Mouse (Mus musculus) heart, embryonic 15.5 days (tissue): ENCODE measurements around the gene Cplx1. TPM values are rescaled to one million over a fixed set of nuclear protein-coding genes. Genes with fewer than 3 reads are reported as not detected.

Experiments used
- ATAC-seq: fragments of 200-750 bp; cut with Nextera tagmentation; replicated peaks from 2 replicates; pipeline ENCODE4 v1.8.0; 2017; ENCODE audit warnings: low read depth, moderate TSS enrichment; ENCODE audit not compliant: insufficient number of reproducible peaks, insufficient read depth, low FRiP score
- H3K27ac ChIP-seq: fragments of 300-500 bp; sonication (generic); 2 replicates; pipeline ENCODE4 v1.5.1; 2015; ENCODE audit warnings: mild to moderate bottlenecking, inconsistent platforms
- H3K27me3 ChIP-seq: fragments of 300-500 bp; sonication (generic); 2 replicates; pipeline ENCODE4 v1.6.1; 2015; ENCODE audit warnings: inconsistent platforms
- H3K36me3 ChIP-seq: fragments of 300-500 bp; sonication (generic); 2 replicates; pipeline ENCODE4 v1.6.1; 2015; ENCODE audit warnings: mild to moderate bottlenecking, inconsistent platforms
- H3K4me1 ChIP-seq: fragments of 300-500 bp; sonication (generic); replicated peaks from 2 replicates; pipeline ENCODE4 v1.6.1; 2015; ENCODE audit warnings: inconsistent platforms
- H3K4me2 ChIP-seq: fragments of 300-500 bp; sonication (generic); 2 replicates; pipeline ENCODE4 v1.6.1; 2015; ENCODE audit warnings: inconsistent platforms, mild to moderate bottlenecking, moderate library complexity
- H3K4me3 ChIP-seq: fragments of 300-500 bp; sonication (generic); 2 replicates; pipeline ENCODE4 v1.5.1; 2015; ENCODE audit warnings: mild to moderate bottlenecking, inconsistent platforms
- H3K9ac ChIP-seq: fragments of 300-500 bp; sonication (generic); 2 replicates; pipeline ENCODE4 v1.6.1; 2015; ENCODE audit warnings: mild to moderate bottlenecking, inconsistent platforms
- H3K9me3 ChIP-seq: fragments of 300-500 bp; sonication (generic); replicated peaks from 2 replicates; pipeline ENCODE4 v1.6.1; 2016; ENCODE audit warnings: inconsistent platforms
- WGBS: fragments of 180-500 bp; shearing (Covaris S2); methylation state at CpG from one replicate; pipeline ENCODE4 v1.1.7; 2015; ENCODE audit warnings: mixed read lengths; 5-methylcytosine and 5-hydroxymethylcytosine counted together
- polyA plus RNA-seq: library from polyadenylated mRNA; unstranded; fragments of >200 nt; fragmentation: Nextera tagmentation; extraction: Ambion mirVana; gene quantifications from 2 replicates; pipeline ENCODE4 v1.2.1, GENCODE M21; 2015

The Cplx1 gene
- polyA plus RNA-seq, 1 experiment from 2014 or later: 0.66 TPM

GRCm38 (mm10) chr5:108549137-108549488, 711 bp downstream of the Cplx1 start:
- H3K4me1 ChIP-seq: peaks cover 11% of the 10 kb centered on the region
- H3K9me3 ChIP-seq: no peaks in the 10 kb centered on the region
- H3K27me3 ChIP-seq: peaks cover 38% of the 10 kb centered on the region
- peak overlapping the region; percentile 39 for H3K4me3 ChIP-seq
- no peak overlapping the region for H3K9ac ChIP-seq
- peak overlapping the region; percentile 71 for H3K4me2 ChIP-seq
- 13% methylated on average over 7 of the region's 7 CpGs for WGBS
- no peak for ATAC-seq
- no peaks in the 10 kb centered on the region for H3K36me3 ChIP-seq
- no peak overlapping the region for H3K27ac ChIP-seq

DNA sequence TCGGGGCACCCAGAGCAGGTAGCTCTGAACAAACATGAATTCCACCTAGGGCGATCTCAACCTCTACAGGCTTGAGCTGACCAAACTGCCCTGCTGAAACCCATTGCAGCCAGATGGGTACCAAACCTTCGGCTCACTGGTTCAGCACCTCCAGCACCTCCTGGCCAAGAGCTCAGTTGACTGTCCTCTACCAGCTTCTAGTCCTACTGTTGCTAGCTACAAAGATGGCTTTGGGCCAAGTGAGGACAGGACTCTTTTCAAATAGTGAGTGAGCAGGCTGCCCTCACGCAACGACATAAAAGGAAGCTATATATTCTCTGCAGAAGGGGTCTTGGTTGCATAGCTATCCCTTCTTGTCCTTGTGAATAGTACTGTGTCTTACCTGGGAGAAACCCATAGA, 2.2 kb downstream of the Cplx1 start:
- H3K4me1 ChIP-seq: peaks cover 11% of the 10 kb centered on the region
- ATAC-seq: no peak
- H3K4me2 ChIP-seq: no peak overlapping the region
- no peak overlapping the region for H3K4me3 ChIP-seq
- H3K27me3 ChIP-seq: peaks cover 38% of the 10 kb centered on the region
- H3K9ac ChIP-seq: no peak overlapping the region
- WGBS: 75% methylated on average over 5 of the region's 5 CpGs
- no peaks in the 10 kb centered on the region for H3K36me3 ChIP-seq
- no peak overlapping the region for H3K27ac ChIP-seq
- no peaks in the 10 kb centered on the region for H3K9me3 ChIP-seq

- Histone ChIP-seq H3K27ac (no peak overlapping the region), H3K36me3 (no peaks in the 10 kb centered on the region), H3K27me3 (peaks cover 10% of the 10 kb centered on the region), H3K4me2 (no peak overlapping the region), H3K4me3 (no peak overlapping the region), H3K9me3 (no peaks in the 10 kb centered on the region), H3K4me1 (no peaks in the 10 kb centered on the region), H3K9ac (no peak overlapping the region)
- ATAC-seq: no peak
- WGBS: 56% methylated on average over 7 of the region's 7 CpGs
Observed at GRCm38 (mm10) chr5:108543516-108544291, 6.1 kb downstream of the Cplx1 start.

DNA sequence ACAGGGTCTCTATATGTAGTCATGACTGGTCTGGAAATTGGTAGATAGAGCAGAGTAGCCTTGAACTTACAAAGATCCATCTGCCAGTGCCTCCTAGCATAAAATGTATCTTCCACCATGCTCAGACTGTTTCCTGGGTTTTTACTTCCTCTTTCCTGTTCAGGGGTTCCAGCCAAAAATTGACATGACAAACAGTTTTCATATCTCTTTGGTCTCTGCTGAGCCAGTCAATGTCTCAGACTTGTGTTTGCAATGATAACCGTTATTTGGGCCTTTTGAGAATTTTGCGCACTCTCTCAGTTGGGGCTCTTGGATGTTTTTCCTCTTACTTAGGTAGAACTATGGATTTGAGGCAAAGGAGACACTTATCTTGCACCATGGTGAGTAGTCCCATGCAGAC, 15.6 kb downstream of the Cplx1 start:
- Histone ChIP-seq H3K27me3 (no peaks in the 10 kb centered on the region), H3K27ac (no peak overlapping the region), H3K4me3 (no peak overlapping the region), H3K4me1 (no peaks in the 10 kb centered on the region), H3K9ac (no peak overlapping the region), H3K36me3 (no peaks in the 10 kb centered on the region), H3K9me3 (no peaks in the 10 kb centered on the region; the same call in 1 of the 2 replicates), H3K4me2 (no peak overlapping the region)
- WGBS: 87% methylated on average over 2 of the region's 2 CpGs
- no peak for ATAC-seq

DNA sequence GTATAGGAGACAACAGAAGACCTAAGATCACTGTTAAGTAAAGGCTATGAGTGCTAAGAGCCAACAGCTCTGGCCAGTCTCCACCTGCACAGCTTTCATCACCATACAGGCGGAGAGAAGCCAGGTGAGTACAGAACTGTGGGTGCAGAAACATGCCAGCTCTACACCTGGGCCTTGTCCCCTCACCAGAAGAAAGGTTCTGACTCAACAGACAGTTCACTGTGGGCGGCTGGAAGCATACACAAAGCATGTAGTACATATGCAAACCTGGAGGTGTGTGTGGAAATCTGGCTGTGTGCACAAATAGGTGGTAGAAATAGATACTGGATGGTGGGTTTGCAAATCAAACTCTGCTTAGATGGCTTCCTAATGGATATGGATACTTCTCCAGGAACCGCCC, 27.2 kb downstream of the Cplx1 start:
- H3K9me3 ChIP-seq: no peaks in the 10 kb centered on the region
- no peak for ATAC-seq
- no peak overlapping the region for H3K9ac ChIP-seq
- no peaks in the 10 kb centered on the region for H3K4me1 ChIP-seq
- no peaks in the 10 kb centered on the region for H3K27me3 ChIP-seq
- no peaks in the 10 kb centered on the region for H3K36me3 ChIP-seq
- no peak overlapping the region for H3K27ac ChIP-seq
- no peak overlapping the region for H3K4me2 ChIP-seq
- no peak overlapping the region for H3K4me3 ChIP-seq
- 79% methylated on average over 3 of the region's 3 CpGs for WGBS

DNA sequence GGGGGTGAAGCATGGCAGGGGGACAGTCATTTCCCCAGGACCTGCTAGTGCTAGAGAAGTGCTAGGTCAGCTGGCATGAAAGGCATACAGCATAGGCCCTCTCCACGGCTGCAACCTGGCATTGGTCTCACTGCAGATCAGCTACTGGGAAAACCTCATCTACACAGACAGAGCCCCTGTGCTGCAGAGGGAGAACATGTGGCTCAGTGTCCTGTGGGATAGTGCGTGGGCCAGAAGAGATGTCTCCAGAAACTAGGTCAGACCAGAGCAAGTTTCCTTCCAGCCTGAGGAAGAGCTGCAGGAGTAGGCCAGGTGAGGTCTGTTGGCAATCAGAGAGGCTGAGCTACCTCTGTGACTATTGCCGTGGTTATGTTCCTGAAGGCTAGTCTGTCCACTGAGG, 27.9 kb downstream of the Cplx1 start:
- H3K9me3 ChIP-seq: no peaks in the 10 kb centered on the region
- no peak overlapping the region for H3K4me2 ChIP-seq
- no peaks in the 10 kb centered on the region for H3K36me3 ChIP-seq
- H3K4me3 ChIP-seq: no peak overlapping the region
- H3K9ac ChIP-seq: no peak overlapping the region
- 67% methylated on average over 3 of the region's 3 CpGs for WGBS
- ATAC-seq: no peak
- no peaks in the 10 kb centered on the region for H3K27me3 ChIP-seq
- no peaks in the 10 kb centered on the region for H3K4me1 ChIP-seq
- no peak overlapping the region for H3K27ac ChIP-seq

DNA sequence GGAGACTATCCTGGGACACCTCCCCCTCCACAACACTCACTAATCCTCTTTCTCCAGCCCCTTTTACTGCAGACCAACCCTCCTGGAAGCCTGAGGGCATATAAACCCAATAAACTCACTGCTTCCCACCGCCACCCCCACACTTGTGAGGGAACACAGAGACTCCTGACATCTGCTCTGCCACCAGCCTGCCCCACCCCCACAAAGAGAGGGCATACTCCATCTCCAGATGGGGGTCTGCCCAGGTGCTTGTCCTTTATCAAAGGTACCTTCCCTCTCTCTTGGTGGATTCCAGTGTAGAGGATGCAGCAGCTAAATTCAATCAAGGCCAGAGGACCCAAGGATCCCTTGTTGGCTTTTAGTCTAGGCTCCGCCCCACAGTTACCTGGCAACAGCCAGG, 28.8 kb downstream of the Cplx1 start:
- Histone ChIP-seq H3K27me3 (no peaks in the 10 kb centered on the region), H3K36me3 (no peaks in the 10 kb centered on the region), H3K4me2 (no peak overlapping the region), H3K4me1 (no peaks in the 10 kb centered on the region), H3K27ac (no peak overlapping the region), H3K9me3 (no peaks in the 10 kb centered on the region), H3K4me3 (no peak overlapping the region), H3K9ac (no peak overlapping the region)
- ATAC-seq: no peak
- WGBS: 69% methylated on average over 2 of the region's 2 CpGs

GRCm38 (mm10) chr5:108520153-108520552, 29.7 kb downstream of the Cplx1 start:
- ATAC-seq: no peak
- H3K9me3 ChIP-seq: no peaks in the 10 kb centered on the region
- H3K36me3 ChIP-seq: no peaks in the 10 kb centered on the region
- WGBS: 68% methylated on average over 7 of the region's 7 CpGs
- H3K4me3 ChIP-seq: no peak overlapping the region
- no peaks in the 10 kb centered on the region for H3K27me3 ChIP-seq
- H3K4me2 ChIP-seq: no peak overlapping the region
- no peak overlapping the region for H3K9ac ChIP-seq
- no peak overlapping the region for H3K27ac ChIP-seq
- no peaks in the 10 kb centered on the region for H3K4me1 ChIP-seq

GRCm38 (mm10) chr5:108518951-108519350, 30.9 kb downstream of the Cplx1 start:
- Histone ChIP-seq H3K9me3 (no peaks in the 10 kb centered on the region), H3K4me2 (no peak overlapping the region), H3K9ac (no peak overlapping the region), H3K36me3 (no peaks in the 10 kb centered on the region), H3K27ac (no peak overlapping the region), H3K27me3 (no peaks in the 10 kb centered on the region), H3K4me1 (no peaks in the 10 kb centered on the region), H3K4me3 (no peak overlapping the region)
- 70% methylated on average over 5 of the region's 5 CpGs for WGBS
- no peak for ATAC-seq

- Histone ChIP-seq H3K27me3 (no peaks in the 10 kb centered on the region), H3K4me2 (no peak overlapping the region), H3K36me3 (no peaks in the 10 kb centered on the region), H3K4me1 (no peaks in the 10 kb centered on the region), H3K4me3 (no peak overlapping the region), H3K27ac (no peak overlapping the region), H3K9me3 (no peaks in the 10 kb centered on the region), H3K9ac (no peak overlapping the region)
- ATAC-seq: no peak
- 68% methylated on average over 9 of the region's 9 CpGs for WGBS
Observed at GRCm38 (mm10) chr5:108518106-108518885, 31.5 kb downstream of the Cplx1 start.

GRCm38 (mm10) chr5:108516655-108517054, 33.2 kb downstream of the Cplx1 start:
- Histone ChIP-seq H3K27me3 (no peaks in the 10 kb centered on the region), H3K4me3 (no peak overlapping the region), H3K36me3 (no peaks in the 10 kb centered on the region), H3K4me2 (no peak overlapping the region), H3K4me1 (no peaks in the 10 kb centered on the region), H3K9ac (no peak overlapping the region), H3K27ac (no peak overlapping the region), H3K9me3 (no peaks in the 10 kb centered on the region)
- 68% methylated on average over 3 of the region's 3 CpGs for WGBS
- ATAC-seq: no peak
